Mouse (Mus musculus): ENCODE data around the gene Klhl1. TPM values are rescaled to one million over a fixed set of nuclear protein-coding genes. Genes with fewer than 3 reads are reported as not detected.
A peak's percentile ranks its signal among the peaks of the same experiment; 100 is the strongest.
"Not testable (repeated sequence)": the region's sequence is repeated elsewhere in the genome, so short reads cannot be mapped to it uniquely, and the experiment has no call there.

Gene Klhl1
- polyA plus RNA-seq, 1 experiment from 2014 or later, result 2.0 TPM

DNA sequence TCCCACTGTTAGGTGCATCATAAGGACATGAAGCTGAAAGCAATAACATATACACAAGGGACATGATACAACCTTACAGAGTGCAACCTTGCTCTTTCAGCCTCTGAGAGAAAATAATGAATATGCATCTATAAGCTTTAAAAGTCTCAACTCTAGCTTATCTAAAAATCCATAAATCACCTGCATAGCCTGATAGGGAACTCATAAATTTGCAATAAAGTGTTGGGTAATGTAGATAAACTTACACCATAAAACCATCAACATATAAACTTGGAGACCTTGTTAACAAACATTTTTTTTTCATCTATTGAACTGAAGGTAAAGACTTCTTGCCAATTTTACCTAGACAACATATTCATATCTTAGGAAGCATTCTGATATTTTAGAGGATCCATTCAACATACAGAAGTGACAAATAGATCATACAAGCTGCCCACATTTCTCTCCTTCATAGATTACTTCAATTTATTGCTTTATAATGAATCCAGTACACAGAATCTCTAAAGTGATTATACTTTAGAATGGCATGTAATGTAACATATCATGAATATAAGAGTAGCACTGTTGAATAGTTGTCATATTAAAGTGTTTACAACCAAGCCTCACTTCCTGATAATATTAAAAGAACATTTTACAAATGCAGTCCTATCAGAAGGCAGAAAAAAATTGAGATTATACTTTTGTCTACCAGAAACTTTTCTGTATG, 126.7 kb downstream of the Klhl1 start:
- Histone ChIP-seq H3K27me3 (replicated peaks; ENCODE audit: control insufficient read depth, insufficient read depth, low read length) (no peaks in the 10 kb centered on the region), H3K4me1 (ENCODE audit: control insufficient read depth, insufficient read depth, low read length) (no peaks in the 10 kb centered on the region), H3K36me3 (ENCODE audit: control insufficient read depth, insufficient read depth, low read length) (no peaks in the 10 kb centered on the region), H3K9me3 (replicated peaks; ENCODE audit: control insufficient read depth, low read length) (no peaks in the 10 kb centered on the region), H3K4me3 (ENCODE audit: low read depth, low read length) (no peak overlapping the region), H3K27ac (ENCODE audit: low read depth, low read length) (no peak overlapping the region), H3K4me2 (ENCODE audit: low read length) (no peak overlapping the region), H3K9ac (ENCODE audit: low read length) (no peak overlapping the region)
- no peak for ATAC-seq
- DNase-seq (ENCODE audit: low spot score), result no peak

DNA sequence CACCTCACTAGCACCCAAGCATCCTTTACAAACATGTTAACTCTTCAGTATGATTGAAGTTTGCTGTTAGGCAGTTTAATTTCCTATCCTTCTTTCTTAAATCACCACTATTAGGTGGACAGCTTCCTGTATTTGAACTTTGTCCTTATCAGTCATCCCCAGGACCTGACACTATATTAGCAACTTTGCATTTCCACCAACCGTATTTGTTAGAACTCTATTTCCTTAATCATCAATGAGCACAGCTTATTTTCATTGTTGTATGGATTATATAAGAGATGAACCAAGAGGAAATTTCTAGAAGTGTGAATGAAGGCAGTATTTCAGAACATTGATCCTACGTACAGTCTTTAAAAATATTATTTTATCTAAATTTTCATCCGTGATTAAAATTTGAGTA, 156.2 kb downstream of the Klhl1 start:
- H3K27me3 ChIP-seq (replicated peaks; ENCODE audit: control insufficient read depth, insufficient read depth, low read length), result no peaks in the 10 kb centered on the region
- no peak for DNase-seq (ENCODE audit: low spot score)
- H3K36me3 ChIP-seq (ENCODE audit: control insufficient read depth, insufficient read depth, low read length), result no peaks in the 10 kb centered on the region
- H3K4me1 ChIP-seq (ENCODE audit: control insufficient read depth, insufficient read depth, low read length), result no peaks in the 10 kb centered on the region
- no peak for ATAC-seq
- no peak overlapping the region for H3K9ac ChIP-seq (ENCODE audit: low read length)
- no peaks in the 10 kb centered on the region for H3K9me3 ChIP-seq (replicated peaks; ENCODE audit: control insufficient read depth, low read length)
- H3K27ac ChIP-seq (ENCODE audit: low read depth, low read length), result no peak overlapping the region
- 91% methylated on average over 3 of the region's 3 CpGs for WGBS
- no peak overlapping the region for H3K4me2 ChIP-seq (ENCODE audit: low read length)
- H3K4me3 ChIP-seq (ENCODE audit: low read depth, low read length), result no peak overlapping the region

DNA sequence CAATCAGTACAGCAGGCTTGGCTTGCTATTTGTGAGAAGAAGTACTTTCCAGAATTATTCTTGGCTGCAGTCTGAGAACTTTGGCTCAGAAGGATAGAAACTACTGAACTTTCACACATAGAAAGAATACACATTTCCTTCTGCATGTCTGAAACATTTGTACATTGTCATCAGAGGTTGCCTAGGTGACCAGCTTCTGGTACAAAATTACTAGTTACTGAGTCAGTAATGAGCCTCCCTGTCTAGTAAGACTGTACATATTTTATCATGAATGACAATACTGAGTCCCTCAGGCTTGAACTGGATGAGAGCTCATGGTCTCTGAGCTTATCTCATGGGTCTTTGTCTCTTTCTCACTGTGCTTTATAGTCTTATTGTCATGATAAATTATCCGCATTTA, 170.7 kb downstream of the Klhl1 start:
- no peak overlapping the region for H3K27ac ChIP-seq (ENCODE audit: low read depth, low read length)
- ATAC-seq (no peak), DNase-seq (ENCODE audit: low spot score) (peak; percentile 4)
- WGBS, result 90% methylated on average over 1 of the region's 1 CpGs
- H3K9ac ChIP-seq (ENCODE audit: low read length), result no peak overlapping the region
- no peak overlapping the region for H3K4me3 ChIP-seq (ENCODE audit: low read depth, low read length)
- H3K4me1 ChIP-seq (ENCODE audit: control insufficient read depth, insufficient read depth, low read length), result no peaks in the 10 kb centered on the region
- no peaks in the 10 kb centered on the region for H3K9me3 ChIP-seq (replicated peaks; ENCODE audit: control insufficient read depth, low read length)
- no peaks in the 10 kb centered on the region for H3K36me3 ChIP-seq (ENCODE audit: control insufficient read depth, insufficient read depth, low read length)
- H3K27me3 ChIP-seq (replicated peaks; ENCODE audit: control insufficient read depth, insufficient read depth, low read length), result no peaks in the 10 kb centered on the region
- H3K4me2 ChIP-seq (ENCODE audit: low read length), result no peak overlapping the region

DNA sequence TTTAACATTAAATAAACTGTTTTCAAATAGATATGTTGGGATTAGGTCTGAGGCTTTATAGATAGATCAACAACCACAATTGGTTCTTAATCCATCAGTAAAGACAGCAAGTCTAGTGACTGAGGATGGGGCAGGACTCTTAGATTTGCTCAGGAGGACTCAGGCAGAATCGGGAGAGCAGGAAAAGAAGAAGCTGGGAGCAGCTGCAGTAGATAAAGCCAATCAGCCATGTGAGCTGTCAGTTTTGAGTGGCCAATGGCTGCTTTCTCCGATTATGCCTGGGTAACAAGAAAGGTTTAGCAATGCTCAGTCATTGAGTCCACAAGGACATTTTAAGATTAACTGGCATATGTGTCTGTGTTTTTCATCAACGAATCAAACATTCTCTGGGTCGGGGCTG, 187.8 kb downstream of the Klhl1 start:
- 73% methylated on average over 4 of the region's 4 CpGs for WGBS
- Histone ChIP-seq H3K27ac (ENCODE audit: low read depth, low read length) (no peak overlapping the region), H3K9ac (ENCODE audit: low read length) (no peak overlapping the region), H3K36me3 (ENCODE audit: control insufficient read depth, insufficient read depth, low read length) (no peaks in the 10 kb centered on the region), H3K9me3 (replicated peaks; ENCODE audit: control insufficient read depth, low read length) (no peaks in the 10 kb centered on the region), H3K4me2 (ENCODE audit: low read length) (no peak overlapping the region), H3K4me3 (ENCODE audit: low read depth, low read length) (no peak overlapping the region), H3K4me1 (ENCODE audit: control insufficient read depth, insufficient read depth, low read length) (no peaks in the 10 kb centered on the region), H3K27me3 (replicated peaks; ENCODE audit: control insufficient read depth, insufficient read depth, low read length) (no peaks in the 10 kb centered on the region)
- DNase-seq (ENCODE audit: low spot score) (no peak), ATAC-seq (no peak)

DNA sequence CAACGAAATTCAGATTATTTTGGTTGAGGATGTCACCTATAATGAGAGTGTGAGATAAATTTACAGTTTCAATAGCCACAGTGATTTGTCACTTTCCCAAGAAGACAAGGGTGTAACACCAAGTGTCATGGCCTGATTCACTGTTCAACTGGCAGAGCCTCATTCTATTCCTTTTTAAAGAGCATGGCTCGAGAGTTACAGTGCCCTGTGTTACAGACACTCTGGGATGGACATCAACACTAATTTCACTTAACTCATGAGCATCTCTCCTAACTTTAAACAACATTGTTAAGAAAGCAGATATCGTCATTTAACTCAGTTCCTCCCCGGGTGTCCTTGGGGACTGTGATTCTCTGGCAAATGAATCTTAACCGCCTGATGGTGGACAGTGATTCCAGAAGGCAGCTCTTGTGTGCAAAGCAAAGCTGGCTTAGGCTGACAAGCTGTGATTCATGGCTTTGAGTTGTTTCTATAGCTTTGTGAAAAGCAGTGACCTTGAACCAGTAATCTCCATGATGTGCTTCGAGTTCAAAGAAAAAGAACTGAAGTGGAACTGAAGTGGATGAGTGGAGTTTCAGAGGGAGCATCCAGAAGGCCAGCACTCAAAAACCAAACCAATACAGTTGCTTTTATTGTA, 301.0 kb downstream of the Klhl1 start:
- WGBS, result 72% methylated on average over 6 of the region's 6 CpGs
- Histone ChIP-seq H3K9ac (ENCODE audit: low read length) (no peak overlapping the region), H3K36me3 (ENCODE audit: control insufficient read depth, insufficient read depth, low read length) (no peaks in the 10 kb centered on the region), H3K4me3 (ENCODE audit: low read depth, low read length) (no peak overlapping the region), H3K27me3 (replicated peaks; ENCODE audit: control insufficient read depth, insufficient read depth, low read length) (no peaks in the 10 kb centered on the region), H3K4me1 (ENCODE audit: control insufficient read depth, insufficient read depth, low read length) (no peaks in the 10 kb centered on the region), H3K4me2 (ENCODE audit: low read length) (no peak overlapping the region), H3K9me3 (replicated peaks; ENCODE audit: control insufficient read depth, low read length) (no peaks in the 10 kb centered on the region), H3K27ac (ENCODE audit: low read depth, low read length) (no peak overlapping the region)
- ATAC-seq, result no peak
- DNase-seq (ENCODE audit: low spot score), result peak; percentile 1

DNA sequence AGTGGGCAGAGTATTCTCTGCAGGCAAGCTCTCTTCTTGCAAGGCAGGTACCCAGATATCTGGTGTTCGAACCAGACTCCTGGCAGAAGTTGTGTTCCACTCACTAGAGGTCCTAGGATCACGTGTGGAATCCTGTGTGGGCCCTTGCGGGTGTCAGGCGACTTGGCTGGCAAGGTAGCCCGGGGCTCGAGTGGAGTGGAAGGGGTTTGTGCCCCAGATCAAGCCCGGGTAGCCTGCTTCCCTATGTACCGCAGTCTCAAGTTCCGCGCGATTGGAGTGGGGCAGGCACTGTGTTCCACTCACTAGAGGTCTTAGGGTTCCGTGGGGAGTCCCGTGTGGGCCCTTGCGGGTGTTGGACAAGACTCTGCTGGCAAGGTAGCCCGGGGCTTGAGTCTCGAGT, 324.1 kb downstream of the Klhl1 start:
- not testable (repeated sequence) for H3K36me3 ChIP-seq (ENCODE audit: control insufficient read depth, insufficient read depth, low read length); H3K4me2 ChIP-seq (ENCODE audit: low read length); H3K27me3 ChIP-seq (replicated peaks; ENCODE audit: control insufficient read depth, insufficient read depth, low read length); H3K4me1 ChIP-seq (ENCODE audit: control insufficient read depth, insufficient read depth, low read length); DNase-seq (ENCODE audit: low spot score); H3K9me3 ChIP-seq (replicated peaks; ENCODE audit: control insufficient read depth, low read length); H3K9ac ChIP-seq (ENCODE audit: low read length); H3K27ac ChIP-seq (ENCODE audit: low read depth, low read length); ATAC-seq; H3K4me3 ChIP-seq (ENCODE audit: low read depth, low read length)
- 95% methylated on average over 14 of the region's 16 CpGs for WGBS

DNA sequence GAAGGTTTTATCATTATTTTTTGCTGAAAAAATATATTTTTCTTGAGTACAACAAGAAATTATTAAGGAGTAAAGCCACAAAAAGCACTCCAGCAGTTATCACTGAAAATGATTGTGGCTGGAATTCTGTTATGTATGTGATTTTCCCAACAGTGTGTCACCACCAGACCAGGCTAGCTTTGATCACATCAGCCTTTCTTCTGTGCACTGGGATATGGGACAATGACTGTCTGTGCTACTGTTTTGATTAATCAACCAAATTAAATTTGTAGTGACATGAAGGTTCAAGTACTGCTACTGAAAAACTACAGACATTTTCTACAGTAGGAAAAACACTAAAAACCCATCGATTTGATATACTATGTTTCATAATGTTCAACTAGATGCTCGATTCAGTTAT, 344.4 kb downstream of the Klhl1 start:
- DNase-seq (ENCODE audit: low spot score) (no peak), ATAC-seq (no peak)
- no peaks in the 10 kb centered on the region for H3K9me3 ChIP-seq (replicated peaks; ENCODE audit: control insufficient read depth, low read length)
- H3K4me1 ChIP-seq (ENCODE audit: control insufficient read depth, insufficient read depth, low read length), result no peaks in the 10 kb centered on the region
- H3K36me3 ChIP-seq (ENCODE audit: control insufficient read depth, insufficient read depth, low read length), result no peaks in the 10 kb centered on the region
- 88% methylated on average over 2 of the region's 2 CpGs for WGBS
- H3K4me2 ChIP-seq (ENCODE audit: low read length), result no peak overlapping the region
- H3K27ac ChIP-seq (ENCODE audit: low read depth, low read length), result no peak overlapping the region
- no peak overlapping the region for H3K4me3 ChIP-seq (ENCODE audit: low read depth, low read length)
- H3K9ac ChIP-seq (ENCODE audit: low read length), result no peak overlapping the region
- H3K27me3 ChIP-seq (replicated peaks; ENCODE audit: control insufficient read depth, insufficient read depth, low read length), result no peaks in the 10 kb centered on the region

DNA sequence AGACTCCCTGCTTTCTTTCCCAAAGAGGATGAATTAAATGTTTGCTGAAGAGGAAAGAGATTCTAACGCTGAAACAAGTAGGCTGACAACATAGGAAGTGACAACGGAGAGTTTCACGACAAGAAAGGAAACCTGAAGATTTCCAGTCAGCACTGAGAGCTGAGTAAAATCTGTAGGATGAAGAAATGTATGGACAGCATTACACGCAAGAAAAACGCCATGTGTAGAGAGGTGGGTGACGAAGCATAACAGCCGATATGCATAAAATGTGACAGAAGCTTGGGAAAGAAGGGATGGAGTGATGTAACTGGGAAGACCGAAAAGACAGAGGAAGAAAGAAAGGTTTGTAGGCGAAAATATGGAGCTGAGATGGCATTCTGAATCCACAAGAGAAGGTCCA, 375.8 kb downstream of the Klhl1 start:
- Histone ChIP-seq H3K4me3 (ENCODE audit: low read depth, low read length) (no peak overlapping the region), H3K9me3 (replicated peaks; ENCODE audit: control insufficient read depth, low read length) (no peaks in the 10 kb centered on the region), H3K27me3 (replicated peaks; ENCODE audit: control insufficient read depth, insufficient read depth, low read length) (no peaks in the 10 kb centered on the region), H3K4me2 (ENCODE audit: low read length) (no peak overlapping the region), H3K4me1 (ENCODE audit: control insufficient read depth, insufficient read depth, low read length) (no peaks in the 10 kb centered on the region), H3K27ac (ENCODE audit: low read depth, low read length) (no peak overlapping the region), H3K9ac (ENCODE audit: low read length) (no peak overlapping the region), H3K36me3 (ENCODE audit: control insufficient read depth, insufficient read depth, low read length) (no peaks in the 10 kb centered on the region)
- WGBS, result 78% methylated on average over 9 of the region's 9 CpGs
- ATAC-seq (no peak), DNase-seq (ENCODE audit: low spot score) (no peak)

DNA sequence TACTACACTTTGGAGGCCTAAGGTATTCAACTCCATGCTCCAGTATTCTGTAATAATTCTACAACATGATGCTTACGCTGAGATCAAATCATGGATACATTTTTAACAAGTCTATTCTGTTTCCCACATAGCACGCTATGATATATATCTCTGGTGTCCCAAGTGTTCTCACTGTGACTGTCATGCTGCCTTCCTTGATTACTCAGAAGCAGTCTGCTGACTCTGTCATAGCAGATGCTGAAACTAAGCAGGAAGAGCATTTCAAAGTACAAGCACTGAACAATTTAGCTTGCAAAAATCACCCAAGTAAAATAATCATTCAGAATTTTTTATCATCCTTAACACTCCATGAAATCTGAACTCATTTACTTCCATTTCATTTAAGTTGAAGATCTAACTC, 378.7 kb downstream of the Klhl1 start:
- Histone ChIP-seq H3K27ac (ENCODE audit: low read depth, low read length) (no peak overlapping the region), H3K4me1 (ENCODE audit: control insufficient read depth, insufficient read depth, low read length) (no peaks in the 10 kb centered on the region), H3K9me3 (replicated peaks; ENCODE audit: control insufficient read depth, low read length) (no peaks in the 10 kb centered on the region), H3K4me2 (ENCODE audit: low read length) (no peak overlapping the region), H3K36me3 (ENCODE audit: control insufficient read depth, insufficient read depth, low read length) (no peaks in the 10 kb centered on the region), H3K9ac (ENCODE audit: low read length) (no peak overlapping the region), H3K4me3 (ENCODE audit: low read depth, low read length) (no peak overlapping the region), H3K27me3 (replicated peaks; ENCODE audit: control insufficient read depth, insufficient read depth, low read length) (no peaks in the 10 kb centered on the region)
- ATAC-seq (no peak), DNase-seq (ENCODE audit: low spot score) (no peak)
- WGBS, result 93% methylated on average over 2 of the region's 2 CpGs
